Mouse (Mus musculus) adrenal gland, adult 18-20 months (tissue): ENCODE results near the gene Agap1. TPM values are rescaled to one million over a fixed set of nuclear protein-coding genes. Genes with fewer than 3 reads are reported as not detected.

Source experiments
- DNase-seq, 2 experiments: peaks; one replicate each; pipeline ENCODE4 v3.0.0; 2021 to 2022; ENCODE audit warnings: low spot score in 2 of 2
- total RNA-seq, 2 experiments: library from RNA; stranded (reverse); gene quantifications; 1 replicate in 1 of 2; 2 replicates in 1 of 2; pipeline ENCODE4 v1.2.3; 2021

Gene Agap1
- total RNA-seq, 2 experiments from 2014 or later: 44.7 to 59.1 TPM

- DNase-seq: no peak
Measured at GRCm38 (mm10) chr1:89822431-89822830, 367.8 kb downstream of the Agap1 start.

- no peak for DNase-seq
Measured at GRCm38 (mm10) chr1:89823036-89823435, 368.4 kb downstream of the Agap1 start.

GRCm38 (mm10) chr1:89827051-89827450 is 372.4 kb downstream of the Agap1 start:
- DNase-seq: no peak

- no peak for DNase-seq
Measured at GRCm38 (mm10) chr1:89831095-89831494, 376.5 kb downstream of the Agap1 start.

- no peak for DNase-seq
Measured at GRCm38 (mm10) chr1:89844064-89844463, 389.5 kb downstream of the Agap1 start.

GRCm38 (mm10) chr1:89845487-89845886 is 390.9 kb downstream of the Agap1 start:
- DNase-seq: no peak

GRCm38 (mm10) chr1:89846148-89846547 is 391.5 kb downstream of the Agap1 start:
- DNase-seq: no peak

- DNase-seq: no peak
Measured at GRCm38 (mm10) chr1:89848356-89849039, 393.9 kb downstream of the Agap1 start.

- no peak for DNase-seq
Measured at GRCm38 (mm10) chr1:89849151-89849860, 394.7 kb downstream of the Agap1 start.

- DNase-seq: no peak
Measured at GRCm38 (mm10) chr1:89849861-89850230, 395.2 kb downstream of the Agap1 start.

GRCm38 (mm10) chr1:89850681-89851414 is 396.2 kb downstream of the Agap1 start:
- no peak for DNase-seq

GRCm38 (mm10) chr1:89859182-89859581 is 404.6 kb downstream of the Agap1 start:
- DNase-seq: peak; percentile 23 to 38

GRCm38 (mm10) chr1:89860017-89860730 is 405.6 kb downstream of the Agap1 start:
- DNase-seq: no peak

GRCm38 (mm10) chr1:89865787-89866186 is 411.2 kb downstream of the Agap1 start:
- DNase-seq: no peak

- no peak for DNase-seq
Measured at GRCm38 (mm10) chr1:89867847-89868246, 413.2 kb downstream of the Agap1 start.

GRCm38 (mm10) chr1:89870134-89870905 is 415.7 kb downstream of the Agap1 start:
- no peak for DNase-seq

GRCm38 (mm10) chr1:89870906-89871211 is 416.3 kb downstream of the Agap1 start:
- no peak for DNase-seq

- no peak for DNase-seq
Measured at GRCm38 (mm10) chr1:89876346-89877072, 421.9 kb downstream of the Agap1 start.

GRCm38 (mm10) chr1:89878496-89878895 is 423.9 kb downstream of the Agap1 start:
- no peak for DNase-seq

- DNase-seq: no peak
Measured at GRCm38 (mm10) chr1:89880193-89880592, 425.6 kb downstream of the Agap1 start.
